Mouse (Mus musculus) spleen, adult 2 months (tissue): ENCODE data around the gene Mei1.

Experiments
- CTCF ChIP-seq: fragments of 200-500 bp; IDR thresholded peaks from 2 replicates; pipeline ENCODE4 v1.5.1; 2011; ENCODE audit warnings: mild to moderate bottlenecking, inconsistent platforms; ENCODE audit not compliant: insufficient read depth, insufficient read length, insufficient replicate concordance; ENCODE audit errors: extremely low read depth
- POLR2A ChIP-seq: fragments of 200-500 bp; IDR thresholded peaks from 2 replicates; pipeline ENCODE4 v1.6.1; 2011; ENCODE audit warnings: low read depth, low read length, inconsistent platforms

DNA sequence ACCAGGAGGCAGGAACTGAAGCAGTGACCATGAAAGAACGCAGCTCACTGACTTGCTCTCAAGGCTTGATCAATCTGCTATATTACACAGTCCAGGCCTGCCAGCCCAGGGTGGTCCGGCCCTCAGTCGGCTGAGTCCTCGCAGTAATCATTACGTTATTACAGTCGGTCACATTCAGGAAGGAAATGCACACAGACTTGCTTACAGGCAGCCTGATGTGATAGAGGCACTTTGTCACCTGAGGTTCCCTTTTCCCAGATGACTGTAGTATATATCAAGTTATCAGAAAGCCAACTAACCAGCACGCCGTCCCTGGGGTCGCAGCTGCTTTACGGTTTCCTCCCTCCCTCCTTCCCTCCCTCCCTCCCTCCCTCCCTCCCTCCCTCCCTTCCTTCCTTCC, 87.1 kb downstream of the Mei1 start:
- no peak for TF ChIP-seq CTCF
- TF ChIP-seq POLR2A, result no peak
